Mouse (Mus musculus) kidney, embryonic 14.5 days (tissue): Measurements from ENCODE around the gene Prkca. TPM values are rescaled to one million over a fixed set of nuclear protein-coding genes. Genes with fewer than 3 reads are reported as not detected.
A peak's percentile ranks its signal among the peaks of the same experiment; 100 is the strongest.

ENCODE experiments used
- ATAC-seq: fragments of 200-750 bp; cut with Nextera tagmentation; 2 replicates; pipeline ENCODE4 v1.8.0; 2017; ENCODE audit warnings: moderate number of reproducible peaks, mild to moderate bottlenecking, moderate TSS enrichment, moderate library complexity; ENCODE audit not compliant: low FRiP score, low TSS enrichment
- H3K27ac ChIP-seq: fragments of 300-500 bp; sonication (generic); 2 replicates; pipeline ENCODE4 v1.5.1; 2014; ENCODE audit warnings: low read depth, mild to moderate bottlenecking, low read length, moderate library complexity, mixed read lengths
- H3K27me3 ChIP-seq: fragments of 300-500 bp; sonication (generic); 2 replicates; pipeline ENCODE4 v1.6.1; 2014; ENCODE audit warnings: mild to moderate bottlenecking, low read length; ENCODE audit not compliant: control insufficient read depth, insufficient read depth
- H3K36me3 ChIP-seq: fragments of 300-500 bp; sonication (generic); 2 replicates; pipeline ENCODE4 v1.6.1; 2014; ENCODE audit warnings: low read length, mixed read lengths; ENCODE audit not compliant: control insufficient read depth, insufficient read depth
- H3K4me1 ChIP-seq: fragments of 300-500 bp; sonication (generic); 2 replicates; pipeline ENCODE4 v1.6.1; 2014; ENCODE audit warnings: low read length, mixed read lengths; ENCODE audit not compliant: control insufficient read depth, insufficient read depth
- H3K4me2 ChIP-seq: fragments of 300-500 bp; sonication (generic); replicated peaks from 2 replicates; pipeline ENCODE4 v1.6.1; 2014; ENCODE audit warnings: low read depth, mild to moderate bottlenecking, low read length
- H3K4me3 ChIP-seq: fragments of 300-500 bp; sonication (generic); 2 replicates; pipeline ENCODE4 v1.5.1; 2014; ENCODE audit warnings: mild to moderate bottlenecking, low read length
- H3K9ac ChIP-seq: fragments of 300-500 bp; sonication (generic); 2 replicates; pipeline ENCODE4 v1.6.1; 2014; ENCODE audit warnings: low read depth, mild to moderate bottlenecking, low read length, moderate library complexity
- H3K9me3 ChIP-seq: fragments of 300-500 bp; sonication (generic); 2 replicates; pipeline ENCODE4 v1.6.1; 2016; ENCODE audit warnings: low read length; ENCODE audit not compliant: control insufficient read depth
- WGBS: fragments of 180-500 bp; shearing (Covaris S2); extraction: QIAGEN DNeasy Blood & Tissue Kit; methylation state at CpG from one replicate; pipeline ENCODE4 v1.1.7; 2014; 5-methylcytosine and 5-hydroxymethylcytosine counted together
- polyA plus RNA-seq: library from polyadenylated mRNA; unstranded; fragments of >200 nt; fragmentation: Nextera tagmentation; extraction: Ambion mirVana; gene quantifications from 2 replicates; pipeline ENCODE4 v1.2.1, GENCODE M21; 2014

Gene Prkca
- polyA plus RNA-seq, 1 experiment from 2014 or later = 10.9 TPM

DNA sequence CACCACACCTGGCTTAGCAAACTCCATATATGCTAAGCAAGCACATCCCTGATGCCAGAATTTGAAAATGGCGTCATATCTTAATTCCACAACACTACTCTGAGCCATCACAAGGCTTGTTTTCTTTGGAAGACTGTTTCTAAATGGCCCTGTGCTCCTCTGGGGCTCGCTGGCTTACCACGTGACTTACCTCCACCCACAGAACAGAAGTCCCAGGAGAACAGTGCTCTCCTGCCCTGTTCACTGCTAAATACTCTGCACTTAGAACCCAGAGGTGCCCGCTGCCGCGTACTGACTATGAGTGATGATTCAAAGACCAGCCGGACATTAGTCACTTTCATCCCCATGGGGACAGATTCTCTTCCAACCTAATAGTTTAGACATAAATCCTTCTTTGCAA lies 75.9 kb downstream of the Prkca start:
- no peak for ATAC-seq
- Histone ChIP-seq H3K27ac (0 out of 2 replicates have a peak overlapping the region, but pooled peaks have one; percentile 59), H3K9ac (no peak overlapping the region), H3K4me3 (no peak overlapping the region), H3K36me3 (no peaks in the 10 kb centered on the region), H3K27me3 (no peaks in the 10 kb centered on the region), H3K4me1 (peaks cover 43% of the 10 kb centered on the region), H3K4me2 (no peak overlapping the region), H3K9me3 (no peaks in the 10 kb centered on the region)
- 28% methylated on average over 7 of the region's 7 CpGs for WGBS

DNA sequence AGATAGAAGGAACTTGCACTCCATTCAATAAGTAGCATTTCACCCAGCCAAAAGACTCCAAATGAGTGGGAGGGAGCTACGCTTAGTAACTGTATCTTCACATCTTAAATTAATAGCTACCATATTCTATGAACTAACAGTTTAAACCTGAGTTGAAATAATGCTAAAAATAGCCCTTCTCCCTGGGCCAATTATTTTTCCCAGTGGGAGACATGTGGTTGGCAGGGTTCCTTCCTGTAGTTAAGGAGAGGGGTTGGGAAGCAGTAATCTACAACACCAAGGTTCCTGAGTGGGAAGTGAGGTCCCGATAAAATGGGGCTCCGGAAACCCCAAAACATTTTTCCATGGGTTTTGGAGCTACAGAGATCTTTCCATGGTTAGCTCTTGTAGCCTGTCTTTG lies 76.7 kb downstream of the Prkca start:
- Histone ChIP-seq H3K4me2 (no peak overlapping the region), H3K36me3 (no peaks in the 10 kb centered on the region), H3K27ac (no peak overlapping the region), H3K4me1 (peaks cover 39% of the 10 kb centered on the region), H3K4me3 (no peak overlapping the region), H3K9ac (no peak overlapping the region), H3K9me3 (no peaks in the 10 kb centered on the region), H3K27me3 (no peaks in the 10 kb centered on the region)
- WGBS = 84% methylated on average over 3 of the region's 3 CpGs
- ATAC-seq = no peak

DNA sequence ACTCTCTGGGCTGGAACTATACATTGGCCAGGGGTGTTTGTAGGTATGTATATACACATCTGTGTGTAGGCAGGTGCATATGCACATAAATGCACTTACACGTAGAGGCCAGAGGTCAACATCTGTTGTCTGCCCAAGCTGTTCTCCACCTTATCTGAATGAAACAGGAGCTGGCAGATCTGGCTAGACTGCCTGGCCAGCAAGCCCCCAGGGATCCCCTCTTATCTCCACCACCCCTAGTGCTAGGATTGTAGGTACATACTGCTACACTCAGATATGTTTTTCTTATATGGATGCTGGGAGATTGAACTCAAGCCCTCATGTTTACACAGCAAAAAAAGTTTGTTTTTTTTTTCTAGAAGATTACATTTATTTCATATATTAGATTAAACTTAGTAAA lies 79.9 kb downstream of the Prkca start:
- WGBS = 85% methylated on average over 1 of the region's 1 CpGs
- peaks cover 18% of the 10 kb centered on the region for H3K4me1 ChIP-seq
- no peaks in the 10 kb centered on the region for H3K36me3 ChIP-seq
- no peak overlapping the region for H3K4me3 ChIP-seq
- no peak overlapping the region for H3K9ac ChIP-seq
- no peak overlapping the region for H3K27ac ChIP-seq
- H3K4me2 ChIP-seq = no peak overlapping the region
- ATAC-seq = no peak
- H3K27me3 ChIP-seq = no peaks in the 10 kb centered on the region
- H3K9me3 ChIP-seq = no peaks in the 10 kb centered on the region

DNA sequence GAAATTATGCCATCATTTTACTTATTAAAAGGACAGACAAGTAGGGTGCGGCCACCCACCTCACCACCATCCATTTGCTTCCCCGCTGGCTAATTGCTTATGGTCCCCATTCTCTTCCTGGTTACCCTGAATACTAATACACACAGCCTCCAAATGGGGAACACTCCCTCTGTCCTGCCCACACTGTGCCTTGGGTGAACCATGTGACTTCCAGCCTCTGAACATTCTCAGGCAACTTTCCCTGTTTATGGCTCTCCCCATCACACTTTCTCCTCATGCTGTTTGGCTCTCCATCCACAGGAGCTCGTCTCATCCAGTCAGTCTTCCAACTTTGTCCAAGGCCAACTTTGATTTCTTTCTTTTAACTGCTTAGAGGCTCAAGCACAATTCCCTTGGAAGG lies 80.3 kb downstream of the Prkca start:
- Histone ChIP-seq H3K4me2 (no peak overlapping the region), H3K27me3 (no peaks in the 10 kb centered on the region), H3K9ac (no peak overlapping the region), H3K27ac (no peak overlapping the region), H3K4me3 (no peak overlapping the region), H3K36me3 (no peaks in the 10 kb centered on the region), H3K4me1 (peaks cover 14% of the 10 kb centered on the region), H3K9me3 (no peaks in the 10 kb centered on the region)
- WGBS = 64% methylated on average over 3 of the region's 3 CpGs
- ATAC-seq = no peak

DNA sequence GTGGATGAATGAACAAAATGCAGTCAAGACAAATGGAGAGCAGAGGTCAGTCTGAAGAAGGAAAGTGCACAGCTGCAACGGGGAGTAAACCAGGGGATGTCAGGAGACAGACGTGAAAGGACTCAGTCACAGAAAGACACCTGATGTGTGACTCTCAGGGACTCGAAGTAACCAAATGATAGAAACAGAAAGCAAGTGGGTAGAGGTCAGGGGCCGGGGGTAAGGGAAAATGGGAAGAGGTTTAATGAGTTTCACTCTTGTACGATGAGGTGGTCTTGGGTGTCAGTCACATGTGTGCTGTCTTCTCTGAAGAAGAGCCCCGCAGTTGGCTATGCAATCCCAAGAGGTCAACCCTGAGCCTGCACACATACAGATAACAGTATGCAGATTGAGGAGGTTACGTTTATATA lies 82.0 kb downstream of the Prkca start:
- H3K27me3 ChIP-seq = no peaks in the 10 kb centered on the region
- no peaks in the 10 kb centered on the region for H3K36me3 ChIP-seq
- no peaks in the 10 kb centered on the region for H3K4me1 ChIP-seq
- no peak overlapping the region for H3K4me3 ChIP-seq
- H3K9ac ChIP-seq = no peak overlapping the region
- no peaks in the 10 kb centered on the region for H3K9me3 ChIP-seq
- H3K27ac ChIP-seq = no peak overlapping the region
- H3K4me2 ChIP-seq = no peak overlapping the region
- WGBS = 32% methylated on average over 7 of the region's 7 CpGs
- ATAC-seq = no peak

DNA sequence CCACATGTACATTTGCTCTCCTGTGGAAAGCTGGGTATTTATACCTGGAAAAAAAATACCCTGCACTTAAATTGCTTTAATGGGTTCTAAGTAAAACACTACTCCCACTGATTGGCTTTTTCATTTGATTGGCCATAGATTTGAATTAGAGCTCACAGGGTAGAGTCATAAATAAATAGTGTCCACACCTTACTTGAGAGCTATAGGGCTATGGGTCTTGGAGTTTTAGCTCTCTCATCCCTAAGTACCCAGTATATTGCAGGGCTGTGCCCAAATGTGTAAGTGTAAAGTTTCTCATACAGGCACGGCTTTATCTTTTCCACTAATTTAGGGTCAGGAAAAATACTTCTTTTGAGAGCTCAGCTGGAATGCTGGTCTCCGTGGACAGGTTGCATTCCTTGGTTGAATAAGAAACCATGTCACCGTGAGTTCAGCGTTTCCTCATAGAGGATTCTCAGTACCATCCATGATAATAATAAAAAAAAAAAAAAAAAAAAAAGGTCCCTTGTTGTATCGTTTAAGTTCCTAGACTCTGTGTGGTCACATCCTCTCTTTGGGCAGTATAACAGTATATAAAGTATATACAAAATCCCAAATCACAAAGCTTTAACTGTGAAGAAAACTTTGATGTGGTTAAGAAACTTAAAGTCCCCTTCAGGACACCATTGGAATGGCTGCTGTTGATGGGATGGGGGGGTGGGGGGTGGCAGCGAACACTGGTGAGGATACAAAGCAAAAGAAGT lies 82.8 kb downstream of the Prkca start:
- H3K4me2 ChIP-seq = no peak overlapping the region
- WGBS = 63% methylated on average over 6 of the region's 6 CpGs
- H3K4me3 ChIP-seq = no peak overlapping the region
- no peaks in the 10 kb centered on the region for H3K9me3 ChIP-seq
- no peaks in the 10 kb centered on the region for H3K4me1 ChIP-seq
- no peak overlapping the region for H3K27ac ChIP-seq
- ATAC-seq = no peak
- no peaks in the 10 kb centered on the region for H3K27me3 ChIP-seq
- no peaks in the 10 kb centered on the region for H3K36me3 ChIP-seq
- H3K9ac ChIP-seq = no peak overlapping the region

DNA sequence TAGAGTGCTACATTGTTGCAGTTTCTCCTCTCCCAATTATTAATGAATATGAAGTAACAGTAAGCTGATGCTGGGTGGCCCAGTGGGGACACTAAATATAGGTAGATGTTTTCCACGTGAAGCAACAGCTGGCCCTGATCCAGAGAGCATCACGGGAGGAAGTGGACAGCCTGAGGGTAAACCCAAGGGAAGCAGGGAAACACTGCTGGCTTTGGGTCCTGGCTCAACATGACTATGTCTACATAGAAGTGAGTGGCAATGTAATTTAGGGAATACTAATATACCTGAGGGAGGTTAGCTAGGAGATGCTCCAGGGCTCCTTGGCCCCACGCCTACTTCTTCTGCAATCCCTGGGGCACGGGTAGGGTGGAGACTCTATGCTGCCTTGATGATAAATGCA lies 84.3 kb downstream of the Prkca start:
- Histone ChIP-seq H3K27me3 (no peaks in the 10 kb centered on the region), H3K4me2 (no peak overlapping the region), H3K4me1 (peaks cover 8% of the 10 kb centered on the region), H3K36me3 (no peaks in the 10 kb centered on the region), H3K4me3 (no peak overlapping the region), H3K9me3 (no peaks in the 10 kb centered on the region), H3K9ac (no peak overlapping the region), H3K27ac (no peak overlapping the region)
- ATAC-seq = no peak
- WGBS = 56% methylated on average over 4 of the region's 4 CpGs

DNA sequence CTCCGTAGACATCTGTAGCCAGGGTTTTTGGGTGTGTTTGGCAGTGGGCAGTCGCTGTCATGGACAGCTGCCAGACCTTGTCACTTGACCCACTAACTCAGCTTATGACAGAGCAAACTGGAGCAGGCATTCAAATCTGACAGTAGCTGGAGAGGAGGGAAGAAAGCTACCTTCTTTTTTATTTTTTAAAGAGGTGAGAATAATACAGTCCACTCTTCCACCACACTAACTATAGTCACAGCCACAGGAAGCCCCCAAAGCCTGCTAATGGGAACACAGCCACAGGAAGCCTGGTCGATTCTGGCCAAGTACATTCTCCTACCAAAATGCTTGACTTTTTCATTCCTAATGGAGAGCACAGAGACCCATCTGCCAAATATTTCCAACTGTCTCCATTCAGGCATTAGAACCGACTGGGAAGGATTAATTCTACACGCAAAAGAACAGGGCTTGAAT lies 84.9 kb downstream of the Prkca start:
- no peak for ATAC-seq
- WGBS = 80% methylated on average over 5 of the region's 5 CpGs
- no peak overlapping the region for H3K4me2 ChIP-seq
- H3K9ac ChIP-seq = no peak overlapping the region
- no peaks in the 10 kb centered on the region for H3K9me3 ChIP-seq
- peaks cover 14% of the 10 kb centered on the region for H3K4me1 ChIP-seq
- no peaks in the 10 kb centered on the region for H3K36me3 ChIP-seq
- H3K27me3 ChIP-seq = no peaks in the 10 kb centered on the region
- no peak overlapping the region for H3K27ac ChIP-seq
- no peak overlapping the region for H3K4me3 ChIP-seq

DNA sequence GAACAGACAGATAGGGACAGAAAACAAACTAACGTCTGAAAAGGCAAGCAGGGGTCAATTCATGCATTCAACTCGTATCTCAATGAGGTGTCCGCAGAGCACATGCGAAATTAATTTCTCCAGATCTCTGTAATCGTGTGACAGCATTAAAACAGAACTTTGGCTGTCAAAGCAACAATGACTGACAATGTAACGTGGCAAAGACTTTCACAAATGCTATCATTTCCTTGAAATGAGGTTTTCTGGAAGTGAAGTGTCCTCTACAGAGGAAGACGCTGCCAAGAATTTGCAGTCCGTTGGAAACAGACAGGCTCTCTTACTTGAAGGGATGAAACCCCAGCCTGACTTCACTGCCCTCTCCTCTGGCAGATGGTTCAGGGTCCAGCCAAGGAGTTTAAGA lies 85.8 kb downstream of the Prkca start:
- 75% methylated on average over 8 of the region's 8 CpGs for WGBS
- no peaks in the 10 kb centered on the region for H3K27me3 ChIP-seq
- H3K4me1 ChIP-seq = peaks cover 20% of the 10 kb centered on the region
- ATAC-seq = no peak
- no peak overlapping the region for H3K27ac ChIP-seq
- H3K9me3 ChIP-seq = no peaks in the 10 kb centered on the region
- no peaks in the 10 kb centered on the region for H3K36me3 ChIP-seq
- H3K4me3 ChIP-seq = no peak overlapping the region
- H3K4me2 ChIP-seq = no peak overlapping the region
- no peak overlapping the region for H3K9ac ChIP-seq
